Mouse (Mus musculus) hindbrain, postnatal 0 days (tissue): Measurements from ENCODE around the gene Larp7. TPM values are rescaled to one million over a fixed set of nuclear protein-coding genes. Genes with fewer than 3 reads are reported as not detected.
A peak's percentile ranks its signal among the peaks of the same experiment; 100 is the strongest.

Experiments
- ATAC-seq: fragments of 200-750 bp; cut with Nextera tagmentation; 2 replicates; pipeline ENCODE4 v1.8.0; 2017; ENCODE audit warnings: mild to moderate bottlenecking, moderate TSS enrichment, moderate library complexity
- DNase-seq: peaks from one replicate; pipeline ENCODE4 v3.0.0-alpha.2; 2015; ENCODE audit warnings: low spot score
- H3K27ac ChIP-seq: fragments of 300-500 bp; sonication (generic); 2 replicates; pipeline ENCODE4 v1.5.1; 2014; ENCODE audit warnings: mild to moderate bottlenecking
- H3K27me3 ChIP-seq: fragments of 300-500 bp; sonication (generic); 2 replicates; pipeline ENCODE4 v1.6.1; 2014; ENCODE audit warnings: low read length, mixed read lengths; ENCODE audit not compliant: insufficient read depth
- H3K36me3 ChIP-seq: fragments of 300-500 bp; sonication (generic); 2 replicates; pipeline ENCODE4 v1.6.1; 2014; ENCODE audit warnings: low read length, mixed read lengths; ENCODE audit not compliant: insufficient read depth
- H3K4me1 ChIP-seq: fragments of 300-500 bp; sonication (generic); 2 replicates; pipeline ENCODE4 v1.6.1; 2014; ENCODE audit warnings: antibody characterized with exemption, low read length, mixed read lengths; ENCODE audit not compliant: insufficient read depth
- H3K4me2 ChIP-seq: fragments of 300-500 bp; sonication (generic); 2 replicates; pipeline ENCODE4 v1.6.1; 2014; ENCODE audit warnings: low read depth, mild to moderate bottlenecking, low read length, moderate library complexity, mixed read lengths
- H3K4me3 ChIP-seq: fragments of 300-500 bp; sonication (generic); 2 replicates; pipeline ENCODE4 v1.5.1; 2014; ENCODE audit warnings: low read length
- H3K9ac ChIP-seq: fragments of 300-500 bp; sonication (generic); replicated peaks from 2 replicates; pipeline ENCODE4 v1.6.1; 2014; ENCODE audit warnings: mild to moderate bottlenecking, low read length, moderate library complexity, mixed read lengths
- H3K9me3 ChIP-seq: fragments of 300-500 bp; sonication (generic); 2 replicates; pipeline ENCODE4 v1.6.1; 2016; ENCODE audit warnings: low read length, mixed read lengths
- CTCF ChIP-seq: IDR thresholded peaks from 2 replicates; pipeline ENCODE4 v1.5.1; 2016; ENCODE audit warnings: antibody characterized with exemption, control low read depth, low read depth
- WGBS: fragments of 180-500 bp; shearing (Covaris S2); extraction: QIAGEN DNeasy Blood & Tissue Kit; methylation state at CpG from one replicate; pipeline ENCODE4 v1.1.7; 2014; 5-methylcytosine and 5-hydroxymethylcytosine counted together
- polyA plus RNA-seq: library from polyadenylated mRNA; unstranded; fragments of >200 nt; fragmentation: Nextera tagmentation; extraction: Ambion mirVana; gene quantifications from 2 replicates; pipeline ENCODE4 v1.2.1, GENCODE M21; 2015
- total RNA-seq: library from RNA; depleted of rRNA; stranded (reverse); fragments of >200 nt; gene quantifications from 2 replicates; pipeline ENCODE4 v1.2.3, GENCODE M21; 2014

The Larp7 gene
- total and polyA plus RNA-seq, 2 experiments from 2014 or later = 4.5 to 30.4 TPM

GRCm38 (mm10) chr3:127553720-127554043 is 533 bp upstream of the Larp7 start:
- H3K9me3 ChIP-seq = no peaks in the 10 kb centered on the region
- peak overlapping the region; percentile 85 for H3K4me2 ChIP-seq
- H3K27ac ChIP-seq = 0 out of 2 replicates have a peak overlapping the region, but pooled peaks have one; percentile 26
- H3K36me3 ChIP-seq = no peaks in the 10 kb centered on the region
- no peak for ATAC-seq
- H3K27me3 ChIP-seq = no peaks in the 10 kb centered on the region
- H3K9ac ChIP-seq = peak overlapping the region; percentile 64; the same call in 1 of the 2 replicates
- H3K4me3 ChIP-seq = peak overlapping the region; percentile 81
- no peak for TF ChIP-seq CTCF
- H3K4me1 ChIP-seq = peaks cover 5% of the 10 kb centered on the region; the same call in 1 of the 2 replicates
- no peak for DNase-seq
- 0% methylated on average over 4 of the region's 4 CpGs for WGBS

- Histone ChIP-seq H3K36me3 (no peaks in the 10 kb centered on the region), H3K27me3 (no peaks in the 10 kb centered on the region), H3K4me1 (peaks cover 5% of the 10 kb centered on the region; the same call in 1 of the 2 replicates), H3K4me3 (peak overlapping the region; percentile 81), H3K9me3 (no peaks in the 10 kb centered on the region), H3K9ac (peak overlapping the region; percentile 64), H3K27ac (peak overlapping the region; percentile 95), H3K4me2 (peak overlapping the region; percentile 61)
- 3% methylated on average over 12 of the region's 13 CpGs for WGBS
- ATAC-seq (no peak), DNase-seq (no peak)
- TF ChIP-seq CTCF = no peak
Measured at GRCm38 (mm10) chr3:127552434-127552972, 646 bp downstream of the Larp7 start.

GRCm38 (mm10) chr3:127547882-127548281 is 5.3 kb downstream of the Larp7 start:
- Histone ChIP-seq H3K9me3 (no peaks in the 10 kb centered on the region), H3K36me3 (peaks cover 15% of the 10 kb centered on the region; the same call in 1 of the 2 replicates), H3K4me2 (no peak overlapping the region), H3K27ac (no peak overlapping the region), H3K27me3 (no peaks in the 10 kb centered on the region), H3K9ac (no peak overlapping the region), H3K4me3 (no peak overlapping the region), H3K4me1 (no peaks in the 10 kb centered on the region)
- TF ChIP-seq CTCF = peak; percentile 62
- ATAC-seq (no peak), DNase-seq (peak; percentile 42)
- WGBS = 33% methylated on average over 5 of the region's 5 CpGs

GRCm38 (mm10) chr3:127544610-127545121 is 8.5 kb downstream of the Larp7 start:
- no peak overlapping the region for H3K9ac ChIP-seq
- H3K4me1 ChIP-seq = no peaks in the 10 kb centered on the region
- TF ChIP-seq CTCF = no peak
- DNase-seq (no peak), ATAC-seq (no peak)
- 26% methylated on average over 5 of the region's 5 CpGs for WGBS
- no peak overlapping the region for H3K27ac ChIP-seq
- H3K36me3 ChIP-seq = peaks cover 16% of the 10 kb centered on the region; the same call in 1 of the 2 replicates
- no peak overlapping the region for H3K4me2 ChIP-seq
- H3K27me3 ChIP-seq = no peaks in the 10 kb centered on the region
- no peak overlapping the region for H3K4me3 ChIP-seq
- no peaks in the 10 kb centered on the region for H3K9me3 ChIP-seq

GRCm38 (mm10) chr3:127543976-127544375 is 9.2 kb downstream of the Larp7 start:
- Histone ChIP-seq H3K36me3 (peaks cover 16% of the 10 kb centered on the region; the same call in 1 of the 2 replicates), H3K27ac (no peak overlapping the region), H3K4me1 (no peaks in the 10 kb centered on the region), H3K4me3 (no peak overlapping the region), H3K27me3 (no peaks in the 10 kb centered on the region), H3K4me2 (no peak overlapping the region), H3K9me3 (no peaks in the 10 kb centered on the region), H3K9ac (no peak overlapping the region)
- no peak for DNase-seq
- TF ChIP-seq CTCF = no peak
- WGBS = 78% methylated on average over 4 of the region's 4 CpGs
- ATAC-seq = no peak

- WGBS = 77% methylated on average over 6 of the region's 6 CpGs
- Histone ChIP-seq H3K9me3 (no peaks in the 10 kb centered on the region), H3K27ac (no peak overlapping the region), H3K36me3 (peaks cover 4% of the 10 kb centered on the region; the same call in 1 of the 2 replicates), H3K4me3 (no peak overlapping the region), H3K9ac (no peak overlapping the region), H3K27me3 (no peaks in the 10 kb centered on the region), H3K4me2 (no peak overlapping the region), H3K4me1 (no peaks in the 10 kb centered on the region)
- TF ChIP-seq CTCF = no peak
- DNase-seq = no peak
- no peak for ATAC-seq
Measured at GRCm38 (mm10) chr3:127539193-127539592, 14.0 kb downstream of the Larp7 start.

GRCm38 (mm10) chr3:127530293-127530692 is 22.9 kb downstream of the Larp7 start:
- WGBS = 7% methylated on average over 4 of the region's 4 CpGs

More at GRCm38 (mm10) chr3:127530293-127530692, 22.9 kb downstream of the Larp7 start:
- Histone ChIP-seq H3K4me1 (no peaks in the 10 kb centered on the region), H3K4me2 (no peak overlapping the region), H3K4me3 (no peak overlapping the region), H3K36me3 (no peaks in the 10 kb centered on the region), H3K27ac (no peak overlapping the region), H3K9ac (no peak overlapping the region), H3K27me3 (no peaks in the 10 kb centered on the region), H3K9me3 (no peaks in the 10 kb centered on the region)
- TF ChIP-seq CTCF = no peak
- no peak for DNase-seq
- ATAC-seq = no peak
